Mouse (Mus musculus): ENCODE results near the gene Zfp646.

DNA sequence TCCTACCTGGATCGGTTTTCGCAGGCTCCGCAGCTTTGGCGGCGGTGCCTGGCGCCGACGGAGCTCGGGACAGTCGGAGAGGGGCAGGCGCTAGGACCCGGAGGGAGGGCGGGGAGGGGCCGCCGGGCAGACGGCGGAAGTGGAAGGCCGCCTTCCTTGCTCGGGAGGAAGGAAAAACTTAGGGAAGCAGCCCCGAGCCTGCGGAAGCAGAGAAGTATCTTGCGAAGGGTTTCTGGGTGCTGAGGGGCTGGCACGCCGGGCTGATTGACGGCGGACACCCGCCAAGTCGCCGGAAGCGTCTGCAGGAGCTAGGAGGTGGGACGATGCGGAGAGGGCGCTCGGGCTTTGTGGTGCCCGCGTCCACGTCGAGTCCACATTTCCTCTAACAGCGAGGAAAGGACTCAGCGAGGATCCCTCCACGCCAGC is at the start of gene Zfp646:
- TF ChIP-seq POLR2A (IDR thresholded peaks at IDR 0.05; ENCODE audit: low read depth, low read length): peak; percentile 44
- TF ChIP-seq MAX (IDR thresholded peaks at IDR 0.05; ENCODE audit: low read length): 0 out of 2 replicates have a peak, but pooled peaks have one; percentile 10
- peak; percentile 72 for TF ChIP-seq HCFC1 (IDR thresholded peaks at IDR 0.05; ENCODE audit: low read depth, low read length)
- no peak for TF ChIP-seq MAFK (IDR thresholded peaks at IDR 0.05; ENCODE audit: insufficient replicate concordance, low read length)
- 0 out of 2 replicates have a peak, but pooled peaks have one; percentile 21 for TF ChIP-seq E2F4 (IDR thresholded peaks at IDR 0.05; ENCODE audit: insufficient replicate concordance, low read depth, low read length)
- TF ChIP-seq JUND (conservative IDR thresholded peaks at IDR 0.05; ENCODE audit: low read depth, low read length): no peak
- TF ChIP-seq CTCF (conservative IDR thresholded peaks at IDR 0.05 in 1 of 2, IDR thresholded peaks at IDR 0.05 in 1 of 2; ENCODE audit: low read depth in 2 of 2, low read length in 2 of 2): no peak
- no peak for TF ChIP-seq EP300 (IDR thresholded peaks at IDR 0.05; ENCODE audit: low read length)
- no peak for TF ChIP-seq ZC3H11A (IDR thresholded peaks at IDR 0.05; ENCODE audit: low read depth, low read length)

All from CH12.LX (cell line).